Mouse (Mus musculus): ENCODE measurements around the gene 1700021F05Rik. TPM values are rescaled to one million over a fixed set of nuclear protein-coding genes. Genes with fewer than 3 reads are reported as not detected.
"Not testable (repeated sequence)": the region's sequence is repeated elsewhere in the genome, so short reads cannot be mapped to it uniquely, and the experiment has no call there.

The 1700021F05Rik gene
- total RNA-seq, 2 experiments from 2014 or later = 69.1 to 70.4 TPM

DNA sequence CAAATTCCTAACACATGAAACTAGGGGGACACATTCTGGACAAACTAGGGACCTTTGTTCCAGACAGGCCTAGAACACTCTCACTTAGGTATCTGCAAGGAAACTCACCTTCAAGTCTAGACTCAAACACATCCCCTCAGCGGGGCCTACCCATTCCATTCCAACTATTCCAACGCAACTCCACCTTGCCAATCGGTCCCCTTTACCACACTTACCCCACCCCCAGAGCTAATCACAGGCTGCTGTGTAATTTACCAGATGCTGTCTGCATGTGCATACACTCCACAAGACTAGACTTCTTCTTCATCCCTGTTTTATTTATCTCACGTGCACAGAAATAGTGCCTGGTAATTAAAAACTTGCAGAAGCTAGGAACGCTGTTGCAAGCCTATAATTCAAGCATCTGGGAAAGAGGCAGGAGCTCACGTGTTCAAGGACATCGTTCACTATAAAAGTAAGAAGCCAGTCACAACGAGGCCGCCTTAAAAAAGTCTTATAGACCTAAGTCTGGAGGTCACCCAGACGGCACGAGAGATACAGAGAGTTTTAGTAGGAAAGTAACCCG lies 966 bp downstream of the 1700021F05Rik start:
- no peak for DNase-seq (ENCODE audit: low spot score in 2 of 2)

DNA sequence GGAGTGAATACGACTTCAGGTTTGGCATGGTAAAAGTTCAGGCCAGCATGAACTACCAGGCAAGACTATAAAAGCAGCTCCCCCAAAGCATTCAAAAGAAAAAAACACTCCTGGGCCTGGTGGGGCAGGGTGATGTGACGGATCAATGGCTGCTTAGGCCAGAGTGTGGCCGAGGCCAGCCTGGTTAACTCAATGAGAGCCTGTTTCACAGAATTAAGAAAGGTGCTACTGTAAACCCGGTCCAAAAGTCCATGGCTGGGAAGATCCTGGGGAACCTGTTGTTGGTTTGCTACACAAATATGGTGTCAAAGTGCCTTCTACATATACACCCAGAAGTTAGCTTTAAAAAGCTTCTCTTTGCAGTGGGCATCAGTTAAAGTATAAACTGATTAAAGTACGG lies 2.0 kb downstream of the 1700021F05Rik start:
- no peak for DNase-seq (ENCODE audit: low spot score in 2 of 2)

DNA sequence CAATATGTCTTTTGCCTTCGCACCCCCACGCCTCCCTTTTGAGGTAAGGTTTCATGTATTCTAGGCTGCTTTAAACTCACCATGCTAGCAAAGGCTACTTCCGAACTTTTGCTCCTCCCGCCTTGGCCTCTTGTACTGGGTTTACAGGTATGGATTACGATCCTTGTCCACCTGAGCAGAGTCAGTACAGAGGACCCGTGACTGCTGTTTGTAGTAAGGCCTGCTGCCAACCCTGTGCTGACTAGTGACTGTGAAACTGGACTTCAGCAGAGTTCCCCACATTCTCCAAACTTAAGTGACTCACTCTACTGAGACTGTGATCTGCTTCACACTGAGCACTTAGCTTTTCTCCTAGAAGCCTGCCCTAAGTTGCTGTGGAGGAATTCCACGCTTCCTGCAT lies 3.1 kb downstream of the 1700021F05Rik start:
- no peak for DNase-seq (ENCODE audit: low spot score in 2 of 2)

DNA sequence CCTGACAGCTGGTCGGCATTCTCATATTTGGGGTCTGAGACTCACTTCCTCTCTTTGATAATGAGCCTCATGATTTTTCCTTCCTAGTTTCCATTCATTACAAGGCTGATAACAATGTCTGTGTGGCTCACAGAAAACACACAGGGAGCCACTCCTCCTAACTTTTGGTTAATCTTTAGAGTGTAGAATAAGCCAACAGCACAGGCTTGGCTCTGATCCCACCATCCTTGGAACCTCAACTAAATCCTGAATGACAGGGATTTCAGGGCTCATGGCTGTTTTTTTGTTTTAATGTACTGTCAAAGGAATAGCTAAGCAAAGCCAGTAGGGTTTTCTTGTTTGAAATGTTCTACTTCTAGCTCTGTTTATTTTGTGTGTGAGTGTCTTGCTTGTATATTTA lies 6.4 kb downstream of the 1700021F05Rik start:
- DNase-seq (ENCODE audit: low spot score in 2 of 2) = no peak

DNA sequence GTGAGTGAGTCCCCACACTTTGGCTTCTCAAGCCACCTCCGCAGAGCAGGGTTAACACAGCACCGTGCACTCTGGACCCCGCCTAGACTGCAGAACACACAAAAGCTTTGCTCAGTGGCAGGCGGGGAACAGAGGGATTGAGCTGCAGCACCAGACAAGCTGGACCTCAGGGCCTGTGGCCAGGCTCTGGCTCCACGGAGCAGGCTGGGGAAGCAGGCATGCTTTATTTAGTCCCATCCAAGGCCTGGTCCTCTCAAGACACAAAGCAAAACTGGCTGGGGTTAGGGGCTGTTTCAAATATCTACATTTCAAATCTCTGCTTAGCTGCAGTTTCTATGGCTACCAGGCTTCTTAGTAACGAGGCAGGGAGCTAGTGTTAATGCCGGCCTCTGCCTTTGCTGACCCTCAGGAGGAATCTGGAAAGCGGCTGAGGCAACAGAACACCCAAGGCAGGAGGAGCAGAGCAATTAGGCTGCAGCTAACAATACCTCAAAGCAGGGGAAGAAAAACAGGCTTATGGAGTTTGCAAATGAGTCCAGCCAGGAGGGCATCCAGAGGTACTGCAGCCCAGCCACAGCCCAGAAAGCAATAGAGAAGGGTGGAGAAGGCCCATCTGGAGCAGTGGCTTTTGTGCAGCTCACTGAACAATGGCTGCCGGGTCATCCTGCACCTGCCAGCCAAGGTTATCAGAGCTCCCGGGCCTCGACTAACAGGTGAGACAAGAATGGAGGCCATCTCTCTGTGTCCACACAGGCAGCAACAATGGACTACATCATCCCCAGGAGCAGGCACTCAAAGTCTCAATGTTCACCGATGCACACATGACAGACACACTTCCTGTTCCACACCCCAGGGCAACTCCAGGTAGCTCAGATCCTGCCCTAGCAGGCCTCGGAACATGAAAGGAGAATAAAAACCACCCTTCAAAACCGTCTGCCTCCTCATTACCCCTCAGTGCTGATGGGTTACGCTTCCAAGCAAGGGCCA lies 13.2 kb downstream of the 1700021F05Rik start:
- DNase-seq (ENCODE audit: low spot score in 2 of 2) = no peak

DNA sequence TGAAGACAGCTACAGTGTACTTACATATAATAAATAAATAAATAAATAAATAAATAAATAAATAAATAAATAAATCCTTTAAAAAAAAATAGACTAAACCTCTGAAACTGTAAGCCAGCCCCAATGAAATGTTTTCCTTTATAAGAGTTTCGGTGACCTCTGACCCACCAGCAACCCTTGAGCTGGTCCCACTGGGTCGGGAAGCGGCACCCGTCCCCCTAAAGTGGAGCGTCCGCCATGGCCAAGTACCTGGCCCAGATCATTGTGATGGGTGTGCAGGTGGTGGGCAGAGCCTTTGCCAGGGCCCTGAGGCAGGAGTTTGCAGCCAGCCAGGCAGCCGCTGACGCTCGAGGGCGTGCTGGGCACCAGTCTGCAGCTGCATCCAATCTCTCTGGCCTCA lies 16.9 kb downstream of the 1700021F05Rik start, which contains the start of gene Gm9803:
Gm9803 (plus strand) TSS at position 154 of the 400 bp plus-strand sequence.
- not testable (repeated sequence) for DNase-seq (ENCODE audit: low spot score in 2 of 2)

DNA sequence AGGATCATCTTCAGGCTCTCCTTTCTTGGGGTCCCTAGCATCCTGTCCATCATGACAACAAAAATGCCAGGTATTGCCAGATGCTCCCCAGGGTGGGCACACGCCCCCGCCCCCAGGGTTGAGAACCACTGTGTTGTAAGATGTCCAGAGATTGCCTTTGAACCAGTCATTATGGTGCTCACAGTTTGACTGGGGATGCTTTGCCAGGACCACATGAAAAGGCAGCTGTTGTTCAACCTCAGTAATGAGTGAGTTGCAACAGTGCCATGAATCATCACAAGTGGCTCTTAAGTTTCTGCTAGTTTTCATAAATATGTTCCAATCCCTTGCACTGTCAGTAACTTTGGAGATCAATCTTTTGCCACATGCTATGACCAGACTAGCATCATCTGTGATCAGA lies 20.8 kb downstream of the 1700021F05Rik start:
- DNase-seq (ENCODE audit: low spot score in 2 of 2) = no peak

DNA sequence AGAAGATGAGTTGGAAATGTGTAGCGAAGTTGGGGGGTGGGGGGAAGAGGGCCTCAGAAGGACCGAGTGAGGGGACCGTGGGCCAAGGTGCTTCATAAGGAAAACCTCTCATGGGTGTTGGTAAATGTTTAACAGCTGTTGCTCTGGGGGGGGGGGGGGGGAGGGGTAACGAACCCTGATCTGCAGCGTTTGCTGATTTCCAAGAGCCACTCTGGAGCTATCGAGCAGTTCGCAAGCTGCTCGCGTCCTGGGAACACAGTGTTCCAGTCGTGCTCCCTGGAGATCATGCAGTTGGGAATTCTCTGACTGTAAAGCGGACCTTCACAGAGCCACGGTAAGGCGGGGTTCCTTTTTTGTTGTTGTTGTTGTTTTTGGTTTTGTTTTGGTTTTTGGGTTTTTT lies 22.4 kb downstream of the 1700021F05Rik start:
- DNase-seq (ENCODE audit: low spot score in 2 of 2) = no peak

DNA sequence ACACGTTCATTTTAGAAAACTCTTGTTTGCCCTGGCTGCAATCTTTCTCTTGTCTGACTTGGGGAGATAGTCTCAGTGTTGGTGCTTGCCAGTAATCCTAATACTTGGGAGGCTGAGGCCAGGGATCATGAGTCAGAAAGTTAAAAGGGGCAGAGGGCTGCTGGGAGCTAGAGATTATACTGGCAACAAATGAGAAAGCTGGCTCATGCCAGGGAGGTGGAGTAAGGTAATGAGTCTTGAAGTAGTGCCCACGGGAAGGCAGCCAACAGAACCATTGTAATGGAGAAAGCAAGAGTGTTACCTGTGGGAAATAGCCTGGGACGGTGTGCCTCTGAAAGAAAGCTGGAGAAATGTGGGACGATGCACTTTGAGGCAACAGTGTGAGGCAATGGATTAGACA lies 23.0 kb downstream of the 1700021F05Rik start:
- DNase-seq (ENCODE audit: low spot score in 2 of 2) = no peak

DNA sequence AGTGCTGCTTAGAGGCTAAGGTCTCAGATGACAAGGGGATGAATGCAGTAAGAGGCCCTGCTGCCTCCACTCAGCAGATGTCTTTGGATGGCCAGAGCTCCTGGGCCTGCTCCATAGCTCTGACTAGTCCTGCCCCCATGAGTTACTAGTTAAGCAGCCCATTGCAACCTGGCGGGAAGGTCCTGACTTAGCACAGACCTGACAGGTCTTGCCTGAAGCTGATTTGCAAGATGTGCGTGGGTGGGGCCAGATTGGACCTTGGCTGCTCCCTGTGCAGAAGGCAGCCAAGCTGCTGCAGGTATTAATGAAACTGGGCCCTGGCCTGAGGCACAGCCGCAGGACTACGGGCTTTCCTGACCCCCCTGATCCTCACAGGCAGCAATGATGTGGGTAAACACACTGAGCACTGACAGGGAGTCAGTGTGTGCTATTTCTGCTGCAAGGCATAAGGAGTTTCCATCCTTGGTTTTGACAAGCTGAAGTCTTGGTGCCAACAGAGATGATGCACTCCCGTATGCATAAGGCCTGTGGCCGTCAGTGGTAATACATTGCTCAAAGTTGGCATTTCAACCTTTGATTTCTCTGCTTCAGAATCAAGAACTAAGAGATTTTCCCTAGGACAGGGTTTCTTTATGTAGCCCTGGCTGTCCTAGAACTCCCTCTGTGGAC lies 23.7 kb downstream of the 1700021F05Rik start:
- DNase-seq (ENCODE audit: low spot score in 2 of 2) = no peak

DNA sequence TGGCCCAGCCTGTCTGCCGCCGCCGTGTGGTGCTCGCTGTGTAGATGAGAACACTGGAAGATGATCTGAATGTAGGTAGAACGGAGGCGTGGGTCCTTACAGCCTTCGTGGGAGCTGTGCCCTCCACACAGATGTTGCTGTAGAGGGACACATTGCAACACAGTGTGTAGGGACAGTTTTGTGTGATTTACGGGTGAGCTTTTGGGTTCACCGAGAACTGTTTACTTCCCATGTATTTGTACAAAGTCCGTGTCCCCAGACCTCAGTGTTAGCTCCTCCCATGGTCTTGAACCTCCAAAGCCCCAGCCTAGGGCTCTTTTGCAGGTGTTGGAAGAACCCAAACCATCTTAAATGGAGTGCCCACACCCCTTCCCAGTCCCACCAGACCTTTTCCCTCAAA lies 27.8 kb downstream of the 1700021F05Rik start:
- no peak for DNase-seq (ENCODE audit: low spot score in 2 of 2)

DNA sequence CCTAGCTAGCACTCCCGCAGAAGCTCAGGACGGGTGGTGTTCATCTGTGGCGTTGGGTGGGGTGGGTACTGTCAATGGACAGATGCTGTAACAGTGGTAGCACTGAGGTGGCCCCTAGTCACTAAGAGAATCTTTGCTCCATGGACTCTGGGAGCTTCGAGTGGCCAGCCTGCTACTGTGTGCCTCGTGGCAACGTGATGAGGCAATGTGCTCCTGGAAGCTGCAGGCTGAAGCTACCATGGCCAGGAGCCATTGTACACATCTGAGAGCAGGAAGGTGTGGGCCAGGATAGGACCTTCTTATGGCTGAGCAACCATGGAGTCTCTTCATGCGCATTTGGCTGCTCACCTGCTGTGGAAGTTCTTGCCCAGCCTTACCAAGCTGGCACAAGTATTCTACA lies 31.6 kb downstream of the 1700021F05Rik start:
- no peak for DNase-seq (ENCODE audit: low spot score in 2 of 2)

DNA sequence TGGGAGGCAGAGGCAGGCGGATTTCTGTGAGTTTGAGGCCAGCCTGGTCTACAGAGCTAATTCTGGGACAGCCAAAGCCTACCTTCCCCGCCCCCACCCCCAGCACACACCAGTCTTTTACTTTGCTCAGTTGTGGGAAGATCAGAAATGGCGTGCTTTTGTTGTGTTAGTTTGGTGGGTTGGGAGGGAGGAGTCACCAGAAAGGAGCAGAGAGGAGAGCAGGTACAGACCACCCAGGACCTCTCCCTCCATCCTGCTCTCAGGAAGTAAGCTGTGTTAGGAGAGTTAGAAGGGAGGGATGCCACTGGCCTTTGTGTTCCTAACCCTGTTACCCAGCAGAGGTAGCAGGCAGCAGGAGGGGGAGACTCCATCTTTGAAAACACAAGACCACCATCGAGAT lies 33.7 kb downstream of the 1700021F05Rik start:
- DNase-seq (ENCODE audit: low spot score in 2 of 2) = no peak

DNA sequence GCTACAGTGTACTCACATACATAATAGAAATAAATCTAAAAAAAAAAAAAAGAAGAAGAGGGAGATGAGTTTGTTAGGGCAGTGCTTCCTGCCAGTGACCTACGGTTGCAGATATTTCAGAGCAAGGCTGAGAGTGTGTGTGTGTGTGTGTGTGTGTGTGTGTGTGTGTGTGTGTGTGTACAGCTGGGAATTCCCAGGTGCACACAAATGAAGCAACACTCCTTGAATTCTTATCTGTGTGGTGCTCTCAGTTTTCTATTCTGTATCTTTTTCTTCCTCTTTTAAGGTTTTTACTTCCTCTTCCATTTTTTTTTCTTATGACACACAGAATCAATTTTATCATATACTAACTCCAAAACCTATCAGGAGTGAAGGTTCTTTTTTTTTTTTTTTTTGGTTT lies 36.5 kb downstream of the 1700021F05Rik start:
- no peak for DNase-seq (ENCODE audit: low spot score in 2 of 2)

DNA sequence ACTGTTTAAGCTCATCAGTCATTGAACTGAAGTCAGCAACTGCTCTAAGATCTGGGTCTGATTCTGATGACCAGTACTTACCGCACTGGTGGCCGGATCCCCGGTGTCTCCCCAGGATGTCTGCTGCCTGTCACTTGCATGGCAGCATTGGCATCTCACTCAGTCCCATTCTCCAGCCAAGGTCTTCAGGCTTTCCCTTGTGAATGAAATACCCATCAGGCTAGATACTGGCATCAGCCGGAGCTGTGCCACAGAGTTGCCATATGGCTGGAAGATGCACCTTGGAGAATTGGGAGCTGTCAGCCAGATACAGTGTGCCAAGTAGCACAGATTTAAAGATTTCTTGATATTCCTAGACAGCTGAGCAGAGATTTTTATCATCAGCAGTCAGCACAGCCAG lies 38.2 kb downstream of the 1700021F05Rik start:
- DNase-seq (ENCODE audit: low spot score in 2 of 2) = no peak

DNA sequence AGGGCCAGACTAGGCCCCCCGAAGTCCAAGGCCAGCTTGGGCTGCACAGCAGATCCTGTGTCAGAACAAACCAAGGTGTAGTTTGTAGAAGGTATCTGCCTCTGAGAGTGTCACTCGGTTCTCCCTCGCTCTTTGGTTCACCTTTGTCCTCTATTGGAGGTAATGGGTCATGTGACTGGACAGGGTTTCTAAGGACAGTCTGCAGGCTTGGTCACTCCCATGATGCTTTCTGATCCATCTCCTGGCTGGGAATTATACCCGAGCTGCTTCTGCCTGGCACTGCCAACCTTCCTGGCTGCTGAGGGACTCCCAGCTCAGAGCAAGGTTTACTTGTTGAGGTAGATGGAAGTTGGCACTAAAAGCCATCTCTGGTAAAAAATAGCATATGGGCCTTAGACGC lies 49.9 kb downstream of the 1700021F05Rik start:
- DNase-seq (ENCODE audit: low spot score in 2 of 2) = no peak

DNA sequence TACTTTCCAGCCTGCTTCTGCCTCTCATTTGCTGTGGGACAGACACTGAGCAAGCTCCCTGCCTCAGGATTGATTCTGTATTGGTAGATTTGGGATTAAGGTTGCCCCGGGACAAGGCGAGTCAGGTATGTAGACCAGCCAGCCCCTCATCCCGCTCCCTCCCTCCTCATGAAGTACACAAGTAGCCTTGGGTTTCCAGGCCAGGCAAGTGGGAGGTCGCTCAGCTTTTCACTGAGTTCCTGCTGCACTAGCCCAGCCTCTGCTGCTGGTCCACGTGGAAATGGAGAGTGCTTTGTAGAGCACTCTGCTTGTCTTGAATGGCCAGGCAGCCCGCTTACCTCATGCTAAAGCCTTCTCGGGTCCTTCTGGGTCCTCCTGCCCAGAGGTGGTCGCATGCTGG lies 50.8 kb downstream of the 1700021F05Rik start:
- no peak for DNase-seq (ENCODE audit: low spot score in 2 of 2)

DNA sequence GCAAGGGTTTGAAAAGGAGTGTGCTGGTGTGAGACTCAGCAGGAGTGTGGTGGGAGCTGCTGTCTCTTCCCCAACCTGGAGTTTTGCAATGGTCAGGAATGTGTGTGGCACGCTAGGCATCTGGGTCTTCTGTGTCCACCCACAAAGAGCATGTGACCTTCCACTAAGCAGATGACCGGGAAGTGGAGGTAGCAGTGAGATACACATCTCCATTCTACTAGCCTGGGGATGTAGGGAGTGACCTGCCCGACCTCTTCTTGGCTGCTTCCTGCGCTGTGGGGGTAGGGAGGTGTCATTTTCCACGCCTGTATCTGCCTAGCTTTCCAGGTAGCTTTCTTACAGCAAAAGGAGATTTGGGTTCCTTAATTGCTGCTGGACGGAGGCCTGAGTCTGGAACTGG lies 51.2 kb downstream of the 1700021F05Rik start:
- no peak for DNase-seq (ENCODE audit: low spot score in 2 of 2)

DNA sequence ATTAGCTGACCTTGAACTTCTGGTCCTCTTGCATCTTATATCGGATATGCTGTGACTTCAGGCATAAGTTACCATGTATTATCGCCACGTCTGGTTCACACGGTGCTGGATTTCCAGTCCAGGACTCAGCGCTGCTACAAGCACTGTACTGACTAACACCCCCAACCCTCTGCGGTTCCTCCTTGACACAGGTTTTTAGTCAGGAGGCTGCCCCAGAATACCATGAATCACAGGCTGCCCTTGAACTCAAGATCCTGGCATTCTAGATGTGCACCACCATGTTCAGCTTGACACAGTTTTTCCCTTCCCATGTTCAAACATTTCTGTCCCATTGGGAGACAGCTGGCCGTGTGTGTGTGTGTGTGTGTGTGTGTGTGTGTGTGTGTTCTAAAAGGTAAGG lies 51.7 kb downstream of the 1700021F05Rik start:
- no peak for DNase-seq (ENCODE audit: low spot score in 2 of 2)

DNA sequence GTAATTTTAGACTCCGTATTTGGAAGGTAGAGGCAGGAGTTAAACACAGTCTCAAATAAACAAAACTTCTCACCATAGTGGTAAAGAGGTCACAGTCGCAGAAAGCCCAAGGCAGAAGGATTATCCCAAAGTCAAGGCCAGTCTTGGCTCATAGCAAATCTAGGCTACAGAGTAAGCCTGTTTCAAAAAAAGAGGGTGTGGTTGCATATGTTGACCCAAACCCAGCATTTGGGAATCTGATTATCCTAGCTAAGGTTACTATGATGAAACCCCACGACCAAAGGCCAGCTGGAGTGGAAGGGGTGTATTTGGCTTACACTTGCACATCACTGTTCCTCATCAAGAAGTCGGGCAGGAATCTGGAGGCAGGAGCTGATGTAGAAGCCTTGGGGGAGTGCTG lies 52.5 kb downstream of the 1700021F05Rik start:
- DNase-seq (ENCODE audit: low spot score in 2 of 2) = no peak

DNA sequence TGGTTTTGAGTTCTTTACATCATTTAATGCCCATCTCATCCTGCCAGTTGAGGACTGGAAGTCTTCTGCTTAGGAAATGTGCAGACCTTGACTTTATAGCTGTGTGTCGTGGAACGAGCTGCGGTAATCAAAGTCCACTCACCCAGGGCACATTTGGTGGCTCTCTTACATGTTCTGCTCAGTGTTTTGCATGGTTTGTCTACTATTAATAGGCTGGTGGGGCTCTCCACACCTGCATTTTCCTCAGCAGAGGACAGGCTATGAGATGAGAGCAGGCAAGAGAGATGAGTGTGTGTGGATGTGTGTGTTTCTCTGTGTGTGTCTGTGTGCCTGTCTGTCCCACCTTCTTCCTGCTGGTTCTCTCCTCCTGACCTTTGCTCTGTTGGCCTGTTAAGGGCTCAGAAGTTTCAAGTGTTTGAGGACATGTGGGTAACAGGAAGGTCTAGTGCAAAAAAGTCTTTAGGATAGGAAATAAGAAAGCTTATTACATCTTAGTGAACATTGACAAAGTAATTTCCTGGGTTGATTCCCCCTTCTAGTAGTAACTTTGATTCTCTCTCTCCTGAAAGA lies 53.3 kb downstream of the 1700021F05Rik start:
- DNase-seq (ENCODE audit: low spot score in 2 of 2) = no peak

Data from gastrocnemius, postnatal 4 days (tissue).